Mouse (Mus musculus) G1E (cell line): Measurements from ENCODE around the gene Cep152.

Experiments used
- CTCF ChIP-seq: IDR thresholded peaks from 2 replicates; pipeline ENCODE4 v1.5.1; 2012; ENCODE audit warnings: low read depth, low read length, inconsistent platforms, mixed read lengths
- POLR2AphosphoS5 ChIP-seq: IDR thresholded peaks from 2 replicates; pipeline ENCODE4 v1.6.1; 2012; ENCODE audit warnings: low read depth, low read length, inconsistent platforms; ENCODE audit not compliant: insufficient replicate concordance

DNA sequence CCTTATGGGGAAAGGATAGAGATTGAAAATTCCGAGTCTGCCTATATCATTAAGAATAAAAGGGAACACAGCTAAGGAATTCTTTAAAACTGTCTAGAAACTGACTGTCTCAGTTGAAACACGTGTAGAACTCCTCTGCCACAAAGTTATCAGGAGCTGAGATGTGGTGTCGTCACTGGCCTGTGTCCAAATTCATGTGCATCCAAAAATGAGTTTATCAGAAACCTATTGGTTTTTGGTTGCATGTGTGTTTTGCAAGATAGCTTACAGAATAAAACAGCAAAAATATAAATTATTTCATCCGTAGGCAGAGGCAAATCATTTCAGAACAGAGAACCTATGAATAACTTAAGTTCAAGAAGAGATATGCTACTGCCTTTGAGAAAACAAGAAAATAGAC is 41.8 kb upstream of the Cep152 start:
- TF ChIP-seq CTCF (no peak), POLR2AphosphoS5 (no peak)
